Mouse (Mus musculus) lung, postnatal 10 days (tissue): ENCODE results near the gene Ptprn2.

ENCODE experiments used
- DNase-seq: peaks from one replicate; pipeline ENCODE4 v3.0.0; 2021

The Ptprn2 gene

GRCm38 (mm10) chr12:117024916-117025315, 539.4 kb downstream of the Ptprn2 start:
- no peak for DNase-seq

- DNase-seq = peak; percentile 17
These were observed 540.2 kb downstream of the Ptprn2 start for GRCm38 (mm10) chr12:117025676-117026075.

GRCm38 (mm10) chr12:117027351-117027750, 541.8 kb downstream of the Ptprn2 start:
- DNase-seq = no peak

- no peak for DNase-seq
These were observed 542.9 kb downstream of the Ptprn2 start for GRCm38 (mm10) chr12:117028333-117028961.

GRCm38 (mm10) chr12:117033172-117033571, 547.7 kb downstream of the Ptprn2 start:
- no peak for DNase-seq

- no peak for DNase-seq
These were observed 549.0 kb downstream of the Ptprn2 start for GRCm38 (mm10) chr12:117034506-117034905.

GRCm38 (mm10) chr12:117035243-117035642, 549.7 kb downstream of the Ptprn2 start:
- DNase-seq = peak; percentile 74

- no peak for DNase-seq
These were observed 553.9 kb downstream of the Ptprn2 start for GRCm38 (mm10) chr12:117039411-117039810.

- DNase-seq = no peak
These were observed 555.9 kb downstream of the Ptprn2 start for GRCm38 (mm10) chr12:117041409-117041808.

GRCm38 (mm10) chr12:117042706-117043105, 557.2 kb downstream of the Ptprn2 start:
- DNase-seq = peak; percentile 50

GRCm38 (mm10) chr12:117047384-117048251, 562.1 kb downstream of the Ptprn2 start:
- DNase-seq = no peak

GRCm38 (mm10) chr12:117049829-117050228, 564.3 kb downstream of the Ptprn2 start:
- DNase-seq = peak; percentile 33

- no peak for DNase-seq
These were observed 567.8 kb downstream of the Ptprn2 start for GRCm38 (mm10) chr12:117053223-117053850.

- no peak for DNase-seq
These were observed 568.6 kb downstream of the Ptprn2 start for GRCm38 (mm10) chr12:117053851-117054769.

GRCm38 (mm10) chr12:117054925-117055570, 569.5 kb downstream of the Ptprn2 start:
- DNase-seq = no peak

- no peak for DNase-seq
These were observed 572.9 kb downstream of the Ptprn2 start for GRCm38 (mm10) chr12:117058184-117058958.

GRCm38 (mm10) chr12:117058975-117059374, 573.5 kb downstream of the Ptprn2 start:
- no peak for DNase-seq

- no peak for DNase-seq
These were observed 592.1 kb downstream of the Ptprn2 start for GRCm38 (mm10) chr12:117077664-117078063.

GRCm38 (mm10) chr12:117078945-117079344, 593.4 kb downstream of the Ptprn2 start:
- DNase-seq = no peak

- DNase-seq = no peak
These were observed 594.2 kb downstream of the Ptprn2 start for GRCm38 (mm10) chr12:117079724-117080123.
